Mouse (Mus musculus) bone marrow macrophage, adult 2 months (primary cell): ENCODE results near the gene Kcnip4. TPM values are rescaled to one million over a fixed set of nuclear protein-coding genes. Genes with fewer than 3 reads are reported as not detected.

ENCODE experiments used
- H3K27ac ChIP-seq: 2 replicates; pipeline ENCODE4 v1.5.1; 2012; ENCODE audit warnings: low read depth, low read length; ENCODE audit not compliant: insufficient read depth
- H3K4me1 ChIP-seq: 2 replicates; pipeline ENCODE4 v1.6.1; 2012; ENCODE audit warnings: low read length; ENCODE audit not compliant: control insufficient read depth, insufficient read depth
- H3K4me3 ChIP-seq: 2 replicates; pipeline ENCODE4 v1.5.1; 2012; ENCODE audit warnings: mild to moderate bottlenecking, low read length, moderate library complexity; ENCODE audit not compliant: insufficient read depth
- CTCF ChIP-seq: IDR thresholded peaks from 2 replicates; pipeline ENCODE4 v1.5.1; 2012; ENCODE audit warnings: low read depth, mild to moderate bottlenecking, low read length, moderate library complexity
- POLR2A ChIP-seq: IDR thresholded peaks from 2 replicates; pipeline ENCODE4 v1.6.1; 2012; ENCODE audit warnings: mild to moderate bottlenecking, low read depth, low read length, borderline replicate concordance
- polyA plus RNA-seq: library from polyadenylated mRNA; stranded (reverse); fragments of >200 nt; gene quantifications from 2 replicates; pipeline ENCODE4 v1.2.4, GENCODE M21; 2012; ENCODE audit not compliant: missing spikeins, insufficient read depth, insufficient read length

Gene Kcnip4
- polyA plus RNA-seq, 1 experiment: not detected

GRCm38 (mm10) chr5:49268807-49269206 lies 255.9 kb downstream of the Kcnip4 start:
- no peak for TF ChIP-seq CTCF
- no peak for TF ChIP-seq POLR2A
- Histone ChIP-seq H3K4me3 (no peak overlapping the region), H3K27ac (no peak overlapping the region), H3K4me1 (no peaks in the 10 kb centered on the region)

- Histone ChIP-seq H3K4me1 (no peaks in the 10 kb centered on the region), H3K27ac (no peak overlapping the region), H3K4me3 (no peak overlapping the region)
- TF ChIP-seq POLR2A (no peak), CTCF (no peak)
Measured at GRCm38 (mm10) chr5:49259356-49259755, 265.4 kb downstream of the Kcnip4 start.

GRCm38 (mm10) chr5:49256850-49257249 lies 267.9 kb downstream of the Kcnip4 start:
- no peak for TF ChIP-seq POLR2A
- Histone ChIP-seq H3K4me1 (no peaks in the 10 kb centered on the region), H3K27ac (no peak overlapping the region), H3K4me3 (no peak overlapping the region)

GRCm38 (mm10) chr5:49255983-49256382 lies 268.7 kb downstream of the Kcnip4 start:
- Histone ChIP-seq H3K4me3 (no peak overlapping the region), H3K4me1 (no peaks in the 10 kb centered on the region)
- no peak for TF ChIP-seq POLR2A
- no peak for TF ChIP-seq CTCF

GRCm38 (mm10) chr5:49247081-49247480 lies 277.6 kb downstream of the Kcnip4 start:
- Histone ChIP-seq H3K4me3 (no peak overlapping the region), H3K27ac (no peak overlapping the region), H3K4me1 (no peaks in the 10 kb centered on the region)
- no peak for TF ChIP-seq CTCF
- no peak for TF ChIP-seq POLR2A

More at GRCm38 (mm10) chr5:49255983-49256382, 268.7 kb downstream of the Kcnip4 start:
- no peak overlapping the region for H3K27ac ChIP-seq

GRCm38 (mm10) chr5:49244414-49244813 lies 280.3 kb downstream of the Kcnip4 start:
- H3K27ac ChIP-seq: no peak overlapping the region
- TF ChIP-seq POLR2A (no peak), CTCF (no peak)
- no peak overlapping the region for H3K4me3 ChIP-seq
- no peaks in the 10 kb centered on the region for H3K4me1 ChIP-seq

- no peak for TF ChIP-seq CTCF
- TF ChIP-seq POLR2A: no peak
- Histone ChIP-seq H3K27ac (no peak overlapping the region), H3K4me3 (no peak overlapping the region), H3K4me1 (no peaks in the 10 kb centered on the region)
Measured at GRCm38 (mm10) chr5:49241708-49242107, 283.0 kb downstream of the Kcnip4 start.

GRCm38 (mm10) chr5:49201164-49201756 lies 323.4 kb downstream of the Kcnip4 start:
- H3K27ac ChIP-seq: no peak overlapping the region
- no peak overlapping the region for H3K4me3 ChIP-seq
- TF ChIP-seq CTCF: no peak
- no peak for TF ChIP-seq POLR2A

GRCm38 (mm10) chr5:49188236-49188635 lies 336.5 kb downstream of the Kcnip4 start:
- TF ChIP-seq CTCF (no peak), POLR2A (no peak)
- Histone ChIP-seq H3K27ac (no peak overlapping the region), H3K4me3 (no peak overlapping the region), H3K4me1 (no peaks in the 10 kb centered on the region)

More at GRCm38 (mm10) chr5:49201164-49201756, 323.4 kb downstream of the Kcnip4 start:
- no peaks in the 10 kb centered on the region for H3K4me1 ChIP-seq

GRCm38 (mm10) chr5:49150116-49150811 lies 374.4 kb downstream of the Kcnip4 start:
- no peak for TF ChIP-seq POLR2A
- Histone ChIP-seq H3K4me1 (no peaks in the 10 kb centered on the region), H3K27ac (no peak overlapping the region), H3K4me3 (no peak overlapping the region)
